In the genomic region with DNA sequence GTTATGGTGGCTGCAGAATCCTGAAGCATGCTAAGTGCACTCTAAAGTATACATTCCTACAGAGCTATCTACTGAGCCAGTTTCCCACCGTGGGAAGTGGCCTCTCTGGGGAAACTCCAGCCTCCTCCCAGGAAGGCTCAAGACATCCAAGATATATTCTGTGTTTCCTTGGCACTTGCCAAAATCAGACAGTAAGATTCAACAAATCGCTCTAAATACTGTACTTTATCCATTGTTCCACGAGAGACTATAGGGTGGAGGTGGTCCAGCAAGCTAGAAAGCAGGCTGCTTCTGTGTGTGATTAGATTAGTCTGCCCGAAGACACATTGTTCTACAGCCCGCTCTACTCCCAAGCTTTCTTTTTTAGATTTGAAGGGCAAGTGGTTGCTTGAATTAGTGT, we compare ENCODE assay signal across 15 mouse cellular contexts.
DNase-seq lines count a peak whose midpoint lies in the region; ATAC-seq and TF ChIP-seq lines count a peak whose summit lies in the region.
"Had no signal": no experiment of that assay in that cellular context is flagged by ENCODE, and none has a peak within 500 bp of the region (broad histone marks: within the 10 kb centered on the region; RNA-seq: fewer than 3 reads in every experiment).

No protein-coding gene starts in this region.

- H3K9ac ChIP-seq in heart, embryonic 13.5 days: no peak overlapping the region
- H3K9ac ChIP-seq in lung, embryonic 15.5 days: no peak overlapping the region
- no peak overlapping the region for H3K9ac ChIP-seq in intestine, embryonic 15.5 days
- no peak overlapping the region for H3K9ac ChIP-seq in stomach, embryonic 15.5 days
- H3K9ac ChIP-seq: hindbrain, embryonic 14.5 days had no signal

- H3K27me3 ChIP-seq in heart, embryonic 13.5 days (replicated peaks): no peaks in the 10 kb centered on the region
- no peaks in the 10 kb centered on the region for H3K27me3 ChIP-seq in lung, embryonic 15.5 days
- no peaks in the 10 kb centered on the region for H3K27me3 ChIP-seq in intestine, embryonic 15.5 days (replicated peaks)
- no peaks in the 10 kb centered on the region for H3K27me3 ChIP-seq in stomach, embryonic 15.5 days (replicated peaks)

- H3K36me3 ChIP-seq in heart, embryonic 13.5 days: no peaks in the 10 kb centered on the region
- no peaks in the 10 kb centered on the region for H3K36me3 ChIP-seq in lung, embryonic 15.5 days
- H3K36me3 ChIP-seq in intestine, embryonic 15.5 days: no peaks in the 10 kb centered on the region
- no peaks in the 10 kb centered on the region for H3K36me3 ChIP-seq in stomach, embryonic 15.5 days

- no peaks in the 10 kb centered on the region for H3K9me3 ChIP-seq in heart, embryonic 13.5 days
- H3K9me3 ChIP-seq in lung, embryonic 15.5 days: no peaks in the 10 kb centered on the region
- no peaks in the 10 kb centered on the region for H3K9me3 ChIP-seq in intestine, embryonic 15.5 days
- no peaks in the 10 kb centered on the region for H3K9me3 ChIP-seq in stomach, embryonic 15.5 days

- no peak for TF ChIP-seq POLR2A in lung, adult 2 months (IDR thresholded peaks at IDR 0.05; ENCODE audit: borderline replicate concordance, extremely low read depth, low read depth, low read length)

- H3K4me2 ChIP-seq in heart, embryonic 13.5 days: peak overlapping the region; percentile 0; the same call in 1 of the 2 replicates
- H3K4me2 ChIP-seq in lung, embryonic 15.5 days: no peak overlapping the region
- no peak overlapping the region for H3K4me2 ChIP-seq in intestine, embryonic 15.5 days (replicated peaks)
- no peak overlapping the region for H3K4me2 ChIP-seq in stomach, embryonic 15.5 days
- H3K4me2 ChIP-seq: hindbrain, embryonic 14.5 days had no signal

- peaks cover 22% of the 10 kb centered on the region for H3K4me1 ChIP-seq in heart, embryonic 13.5 days
- H3K4me1 ChIP-seq in lung, embryonic 15.5 days: peaks cover 23% of the 10 kb centered on the region
- peaks cover 14% of the 10 kb centered on the region for H3K4me1 ChIP-seq in lung, adult 2 months (ENCODE audit: control insufficient read depth, insufficient read depth, low read length)
- H3K4me1 ChIP-seq in intestine, embryonic 15.5 days (replicated peaks): peaks cover 7% of the 10 kb centered on the region; the same call in 1 of the 2 replicates
- H3K4me1 ChIP-seq in stomach, embryonic 15.5 days: peaks cover 9% of the 10 kb centered on the region

- DNase-seq in heart, adult 8-10 months (ENCODE audit: low spot score): no peak
- DNase-seq in lung, adult 2 months: no peak
- no peak for DNase-seq in left cerebral cortex, adult 9 months (ENCODE audit: low spot score in 2 of 2)
- DNase-seq: cerebellum, adult 9-11 months; liver; retina, postnatal 1 day; spleen, adult 18-20 months; thymus, adult 18-20 months had no signal

- TF ChIP-seq CTCF in lung, adult 2 months (IDR thresholded peaks at IDR 0.05; ENCODE audit: insufficient read depth, low read length): no peak

- WGBS in heart, embryonic 13.5 days: 31% methylated on average over 5 of the region's 5 CpGs
- WGBS in lung, embryonic 15.5 days: 33% methylated on average over 5 of the region's 5 CpGs
- 37% methylated on average over 5 of the region's 5 CpGs for WGBS in lung, adult 2 months
- 33% methylated on average over 5 of the region's 5 CpGs for WGBS in intestine, embryonic 15.5 days
- WGBS in stomach, embryonic 15.5 days: 24% methylated on average over 5 of the region's 5 CpGs

- no peak overlapping the region for H3K4me3 ChIP-seq in heart, embryonic 13.5 days
- H3K4me3 ChIP-seq in lung, embryonic 15.5 days: no peak overlapping the region
- no peak overlapping the region for H3K4me3 ChIP-seq in lung, adult 2 months (replicated peaks; ENCODE audit: extremely low read depth, low read depth, low read length)
- no peak overlapping the region for H3K4me3 ChIP-seq in intestine, embryonic 15.5 days (replicated peaks)
- no peak overlapping the region for H3K4me3 ChIP-seq in stomach, embryonic 15.5 days (replicated peaks)

- H3K27ac ChIP-seq in heart, embryonic 13.5 days (replicated peaks): peak overlapping the region; percentile 76
- peak overlapping the region; percentile 58 for H3K27ac ChIP-seq in lung, embryonic 15.5 days
- H3K27ac ChIP-seq in intestine, embryonic 15.5 days: peak overlapping the region; percentile 39
- H3K27ac ChIP-seq in stomach, embryonic 15.5 days: peak overlapping the region; percentile 82; the same call in 1 of the 2 replicates
- H3K27ac ChIP-seq: hindbrain, embryonic 14.5 days had no signal

- peak; percentile 37; the same call in 1 of the 2 replicates for ATAC-seq in heart, embryonic 13.5 days (ENCODE audit: extremely low read depth, insufficient number of reproducible peaks, low FRiP score, low TSS enrichment)
- peak; percentile 37; the same call in 1 of the 2 replicates for ATAC-seq in lung, embryonic 15.5 days (ENCODE audit: borderline replicate concordance, extremely low read depth, low FRiP score, low TSS enrichment)
- peak; percentile 58; the same call in 1 of the 2 replicates for ATAC-seq in intestine, embryonic 15.5 days
- ATAC-seq in stomach, embryonic 15.5 days (ENCODE audit: insufficient read depth, low FRiP score, low read depth): peak; percentile 77
- ATAC-seq in megakaryocyte, adult 5-6 weeks (ENCODE audit: poor library complexity, severe bottlenecking): no peak
- ATAC-seq: CD4-positive, CD25-positive, alpha-beta regulatory T cell, adult 4 months had no signal
